Mouse (Mus musculus) spleen, postnatal 14 days (tissue): ENCODE measurements around the gene Lrrc74a.

Source experiments
- DNase-seq, 2 experiments: peaks; one replicate each; pipeline ENCODE4 v3.0.0; 2021 to 2022; ENCODE audit warnings: low spot score in 2 of 2

Gene Lrrc74a

DNA sequence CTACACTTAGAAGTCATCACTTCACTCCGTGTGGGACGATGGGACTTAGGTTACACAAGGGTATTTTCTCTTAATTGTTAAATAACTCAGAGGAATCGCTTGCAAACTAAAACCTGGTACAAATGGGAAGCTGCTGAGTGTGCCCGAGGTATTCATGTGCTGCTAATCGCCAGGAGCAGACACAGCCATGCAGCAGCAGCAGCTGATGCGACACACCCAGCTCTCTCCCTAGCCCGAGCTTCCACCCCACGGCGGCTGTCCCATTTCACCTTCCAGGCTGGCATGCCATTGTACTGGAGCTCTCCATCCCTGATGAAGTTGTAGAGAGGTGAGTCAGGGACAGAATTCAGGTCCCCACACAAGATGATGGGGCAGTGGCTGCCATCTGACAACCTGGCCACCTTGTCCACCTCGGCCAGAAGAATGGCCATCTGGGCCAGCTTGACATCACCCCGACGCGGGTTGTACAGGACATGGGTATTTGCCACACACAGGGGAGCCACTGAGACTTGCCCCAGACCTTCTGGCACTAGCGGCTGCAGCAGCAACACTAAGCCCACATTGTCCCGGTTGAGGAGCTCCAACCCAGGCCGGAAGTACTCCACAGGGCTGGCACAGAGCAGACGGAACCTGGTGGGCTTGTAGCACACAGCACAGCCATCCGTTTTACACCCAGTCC lies 14.1 kb upstream of the Lrrc74a start:
- DNase-seq: no peak

DNA sequence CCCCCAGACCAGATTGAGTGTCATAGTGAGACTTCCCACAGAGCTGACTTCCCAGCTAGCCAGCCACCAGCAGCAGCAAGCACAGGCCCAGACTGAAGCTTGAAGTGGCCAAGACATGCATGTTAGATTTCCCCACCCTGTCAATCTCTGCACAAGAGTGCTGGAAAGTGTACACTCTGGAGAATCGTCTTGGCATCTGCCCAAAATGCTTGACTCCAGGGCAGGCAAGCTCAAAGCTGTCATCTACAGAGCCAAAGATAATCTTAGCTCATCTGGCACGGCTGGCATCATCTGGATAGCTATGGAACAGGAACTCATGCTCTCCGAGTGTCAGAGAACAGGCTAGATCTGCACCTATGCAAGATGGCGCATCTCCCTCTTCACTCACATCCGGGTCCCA lies 12.7 kb upstream of the Lrrc74a start:
- DNase-seq: no peak

DNA sequence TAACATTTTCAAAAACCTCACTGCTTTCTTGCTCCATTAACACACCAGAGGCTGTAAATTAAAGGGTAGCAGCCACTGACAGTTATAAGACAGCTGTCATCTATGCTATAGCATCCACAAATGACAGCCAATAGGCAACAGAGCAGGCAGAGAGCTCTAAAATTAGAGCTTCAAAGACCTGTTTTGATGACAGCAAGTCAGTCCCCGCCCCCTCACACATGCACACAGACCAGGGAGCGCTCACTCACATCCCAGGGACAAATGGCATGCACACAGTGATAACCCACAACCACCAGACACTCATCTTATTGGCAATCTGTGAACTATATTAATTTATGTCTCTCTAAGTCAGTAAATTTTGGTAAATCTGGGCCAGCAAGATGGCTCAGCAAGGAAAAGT lies 9.9 kb upstream of the Lrrc74a start:
- DNase-seq: no peak

DNA sequence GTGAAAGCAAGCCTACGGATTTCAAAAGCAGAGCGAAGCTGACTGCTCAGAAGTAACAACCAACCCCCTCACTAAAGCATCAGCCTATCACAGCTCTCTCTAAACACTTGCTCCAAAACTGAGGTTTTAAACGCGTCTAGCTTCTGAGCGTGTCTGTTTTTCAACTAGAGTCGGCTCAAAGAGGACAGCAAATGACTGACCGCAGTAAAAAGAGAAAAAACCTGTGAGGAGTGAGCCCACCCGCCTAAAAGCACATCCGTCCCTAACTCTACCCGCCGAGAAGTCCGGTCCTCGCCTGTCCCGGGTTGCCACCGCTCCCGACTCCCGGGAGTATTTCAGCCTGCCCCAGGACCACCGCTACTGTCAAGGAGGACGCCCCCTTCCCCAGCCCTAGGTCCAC lies 8.5 kb upstream of the Lrrc74a start:
- no peak for DNase-seq

DNA sequence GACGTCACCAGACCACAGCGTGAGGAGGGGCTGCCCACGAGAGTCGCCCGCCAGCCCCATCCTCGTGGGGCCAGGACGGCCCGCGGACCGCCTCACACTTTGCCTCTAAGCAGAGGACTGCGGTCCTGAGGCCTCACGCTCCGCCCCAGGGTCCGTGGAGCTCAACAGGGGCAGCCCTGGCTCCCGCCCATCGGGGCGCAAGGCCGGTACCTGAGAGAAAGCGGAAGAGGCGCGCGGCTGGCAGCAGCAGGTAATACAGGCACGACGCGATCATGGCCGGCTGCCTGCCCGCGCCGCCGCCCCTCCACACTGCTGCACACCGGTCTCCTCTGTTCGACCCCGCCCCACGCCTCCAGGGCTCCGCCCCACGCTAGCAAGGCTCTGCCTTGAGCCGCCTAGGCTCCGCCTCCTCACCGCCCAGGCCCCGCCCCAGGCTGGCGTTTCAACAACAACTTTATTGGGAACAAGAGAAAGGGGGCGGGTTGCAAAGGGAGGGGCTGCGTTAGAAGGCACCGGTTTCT lies 8.0 kb upstream of the Lrrc74a start, which contains the start of gene Angel1:
Gene Angel1, minus strand, starts transcription at position 341 of the 521 bp plus-strand sequence.
- DNase-seq: peak; percentile 88 to 92

DNA sequence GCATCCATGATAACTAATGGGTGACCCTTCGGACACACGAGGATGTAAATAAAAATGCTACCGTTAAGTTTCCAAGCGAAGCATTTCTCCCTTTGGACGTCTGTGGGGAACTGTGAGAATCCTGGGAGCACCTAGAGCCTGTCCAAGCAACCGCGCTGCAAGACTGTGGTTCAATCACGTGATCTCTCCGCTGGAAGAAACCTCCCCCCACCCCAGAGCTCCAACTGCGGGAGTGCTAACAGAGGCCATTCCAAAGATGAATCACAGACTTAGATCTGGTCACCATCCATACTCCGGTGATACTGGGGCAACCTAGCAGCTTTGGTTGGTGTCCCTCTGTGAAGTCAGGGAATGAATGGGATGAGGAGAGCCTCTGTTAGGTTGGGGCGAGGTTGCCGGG lies 26.9 kb downstream of the Lrrc74a start:
- no peak for DNase-seq

DNA sequence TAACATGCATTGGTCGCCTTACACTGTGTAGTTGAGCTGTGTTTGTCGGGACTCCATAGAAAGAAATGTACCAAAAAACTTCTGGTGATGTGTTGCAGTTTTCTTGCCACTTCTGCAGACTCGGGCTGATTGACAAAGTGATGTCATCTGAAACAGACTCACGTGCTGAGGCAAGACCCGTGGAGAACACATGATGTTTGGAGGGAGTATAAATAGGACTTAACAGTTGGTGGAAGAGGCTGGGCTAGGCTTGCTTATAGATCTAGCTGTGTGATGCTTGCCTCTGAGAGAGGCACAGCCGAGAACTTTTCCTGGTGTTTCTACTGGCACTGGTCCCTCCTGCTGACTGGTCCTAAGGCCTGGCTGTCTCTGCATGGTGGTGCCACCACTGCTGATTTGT lies 29.9 kb downstream of the Lrrc74a start:
- DNase-seq: no peak

DNA sequence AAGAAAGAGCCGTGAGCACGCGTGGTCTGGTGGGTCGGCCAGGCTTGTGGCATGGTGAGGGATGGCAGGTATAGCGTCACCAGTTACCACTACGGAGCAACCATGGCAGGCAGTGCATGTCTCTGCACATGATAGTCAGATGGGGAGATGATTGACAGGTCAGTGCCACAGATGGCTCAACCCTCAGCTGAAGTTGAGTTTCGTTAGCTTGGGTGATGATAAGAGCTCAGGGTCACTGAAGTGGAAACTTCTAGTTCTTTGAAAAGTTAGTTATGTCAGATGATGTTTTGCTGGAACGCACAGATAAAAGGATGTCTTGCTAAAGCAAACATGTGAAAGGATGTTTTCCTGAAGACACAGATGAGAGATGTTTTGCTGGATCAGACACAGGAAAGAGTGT lies 32.3 kb downstream of the Lrrc74a start:
- no peak for DNase-seq

DNA sequence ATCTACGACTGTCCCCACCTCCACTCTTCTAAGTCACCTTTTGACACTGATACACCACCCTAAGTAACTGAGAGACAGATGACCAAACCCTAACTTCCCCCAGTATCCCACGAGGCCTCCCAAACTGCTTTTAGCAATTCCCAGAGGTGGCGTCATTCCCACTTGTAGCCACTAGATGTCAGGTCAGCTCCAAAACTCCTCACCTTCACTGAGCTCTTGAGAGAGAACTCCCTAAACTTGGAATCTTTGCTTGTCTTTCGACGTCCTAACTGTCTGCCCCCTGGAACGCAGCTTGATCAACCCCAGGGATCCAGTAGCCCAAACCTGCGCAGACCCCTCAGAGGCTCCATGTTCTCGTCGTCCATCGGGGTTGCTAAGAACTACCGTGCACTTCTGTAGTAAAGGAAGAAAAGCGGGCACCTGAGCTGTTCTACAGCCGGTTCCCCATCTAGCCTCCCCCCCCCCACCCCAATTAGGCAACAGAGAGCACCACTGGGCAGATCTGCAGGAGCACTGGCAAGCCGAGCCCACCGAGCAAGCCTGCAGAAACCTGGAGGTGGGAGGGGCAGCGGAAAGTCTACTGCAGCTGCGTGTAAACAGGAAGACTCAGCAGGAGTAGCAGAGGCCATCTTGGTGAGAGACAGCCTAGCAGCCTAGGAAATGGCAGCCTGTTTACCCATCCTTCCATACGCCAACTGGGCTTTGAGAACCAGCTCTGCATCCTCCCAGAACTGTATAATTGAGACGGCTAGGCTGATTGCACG lies 33.9 kb downstream of the Lrrc74a start:
- DNase-seq: peak in 1 of 2 experiments; percentile 26

DNA sequence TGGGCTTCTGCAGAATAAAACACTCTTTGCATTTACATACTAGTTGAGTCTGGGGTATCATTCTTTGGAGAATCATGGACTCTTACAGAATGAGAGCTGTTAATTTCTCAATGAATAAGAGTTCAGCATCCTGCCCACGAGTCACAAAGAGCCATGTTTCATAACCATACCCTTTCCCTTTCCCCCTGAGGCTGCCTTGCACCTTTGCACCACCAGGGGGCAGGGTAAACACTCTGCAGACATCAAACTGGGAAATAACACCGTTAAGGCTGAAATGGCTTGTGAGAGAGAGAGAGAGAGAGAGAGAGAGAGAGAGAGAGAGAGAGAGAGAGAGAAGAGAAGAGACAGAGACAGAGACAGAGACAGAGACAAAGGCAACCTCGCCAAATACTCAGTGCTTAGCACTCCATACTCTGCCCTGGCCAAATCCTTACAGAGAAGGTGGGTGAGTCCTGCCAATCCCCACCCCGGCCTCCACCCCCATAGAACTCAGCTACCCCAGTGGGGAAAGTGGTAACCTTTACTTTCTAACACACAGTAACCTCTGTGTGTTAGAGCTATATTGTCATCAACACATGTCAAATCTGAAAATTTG lies 34.9 kb downstream of the Lrrc74a start:
- DNase-seq: peak; percentile 50 to 72

DNA sequence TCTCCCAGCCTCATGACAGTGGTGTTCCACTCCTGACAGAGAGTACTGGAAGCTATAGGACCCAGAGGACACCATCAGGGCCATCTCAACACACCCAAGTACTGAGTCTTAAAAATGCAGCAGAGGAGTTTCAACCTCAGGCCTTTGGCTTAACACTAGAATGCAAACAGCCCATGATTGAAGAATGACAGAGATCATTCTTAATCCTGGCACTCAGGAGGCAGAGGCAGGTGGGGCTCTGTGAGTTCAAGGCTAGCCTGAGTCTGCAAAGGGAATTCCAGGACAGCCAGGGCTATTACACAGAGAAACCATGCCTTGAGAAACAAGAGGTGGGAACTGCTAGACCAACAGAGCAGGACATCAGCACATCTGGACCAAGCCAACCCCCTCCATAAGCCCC lies 35.6 kb downstream of the Lrrc74a start:
- DNase-seq: no peak

DNA sequence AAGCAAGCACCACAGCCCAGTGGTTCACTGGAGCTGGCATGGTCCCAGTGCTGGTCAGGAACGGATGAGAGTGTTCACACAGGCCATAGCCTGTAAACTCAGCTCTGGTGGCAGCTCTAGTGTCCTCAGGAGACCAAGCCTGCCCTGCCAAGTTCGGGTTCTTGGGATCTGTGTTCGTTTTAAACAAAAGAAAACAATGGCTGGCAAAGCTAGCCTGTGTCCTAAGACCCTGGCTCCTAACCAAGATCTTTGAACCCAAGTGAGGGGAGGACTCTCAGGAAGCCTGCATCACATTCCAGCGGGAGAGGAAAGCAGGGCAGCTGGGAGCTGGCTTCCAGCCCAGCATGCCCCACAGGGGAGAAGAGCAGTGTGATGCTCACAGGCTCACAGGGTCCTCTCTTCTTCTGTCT lies 36.1 kb downstream of the Lrrc74a start:
- DNase-seq: no peak

DNA sequence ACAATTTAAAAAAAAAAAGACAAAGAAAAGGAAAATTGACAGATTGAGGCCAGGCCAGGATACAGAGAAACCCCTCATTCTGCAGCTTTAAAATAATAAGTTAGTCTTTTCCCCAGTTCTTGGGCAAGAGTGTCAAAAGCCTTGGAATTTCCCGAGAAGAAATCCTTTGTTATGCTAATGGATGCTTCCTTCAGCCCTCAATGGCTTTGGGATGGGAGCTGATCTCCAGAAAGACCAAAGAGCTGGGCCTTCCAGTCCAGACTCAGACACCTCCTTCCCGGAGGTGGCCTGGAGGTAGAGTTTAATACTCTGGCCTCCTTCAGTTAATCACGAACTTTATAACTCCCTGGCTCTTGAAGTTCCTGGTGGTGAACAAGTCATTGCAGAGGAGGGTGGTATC lies 36.8 kb downstream of the Lrrc74a start:
- DNase-seq: no peak

DNA sequence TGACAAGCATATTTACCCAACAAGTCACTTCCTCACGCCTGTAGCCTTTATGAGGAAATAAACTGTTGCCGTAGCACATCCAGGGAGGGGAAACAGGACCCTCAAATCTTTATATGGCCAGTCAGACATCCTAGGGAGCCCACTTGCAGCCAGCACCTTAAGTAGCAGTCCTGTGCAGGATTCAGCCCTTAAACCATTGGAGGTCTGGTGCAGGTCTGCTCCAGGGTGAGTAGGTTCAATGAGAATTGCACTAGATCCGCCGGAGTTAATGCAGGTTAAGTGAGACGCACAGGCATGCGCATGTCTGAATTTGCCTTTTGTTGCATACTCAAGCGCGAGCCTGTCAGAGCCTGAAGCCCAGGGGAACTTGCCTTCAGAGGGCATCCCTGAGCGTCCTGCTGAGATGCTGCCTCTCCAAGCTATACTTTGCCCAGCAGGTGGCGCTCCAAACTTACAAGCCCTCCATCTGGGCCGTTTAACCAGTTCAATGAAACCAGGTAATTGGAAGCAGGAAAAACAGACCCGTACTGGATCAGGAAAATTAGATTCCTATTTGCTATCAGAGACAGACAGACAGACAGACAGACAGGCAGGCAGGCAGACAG lies 37.8 kb downstream of the Lrrc74a start:
- peak; percentile 68 to 82 for DNase-seq

DNA sequence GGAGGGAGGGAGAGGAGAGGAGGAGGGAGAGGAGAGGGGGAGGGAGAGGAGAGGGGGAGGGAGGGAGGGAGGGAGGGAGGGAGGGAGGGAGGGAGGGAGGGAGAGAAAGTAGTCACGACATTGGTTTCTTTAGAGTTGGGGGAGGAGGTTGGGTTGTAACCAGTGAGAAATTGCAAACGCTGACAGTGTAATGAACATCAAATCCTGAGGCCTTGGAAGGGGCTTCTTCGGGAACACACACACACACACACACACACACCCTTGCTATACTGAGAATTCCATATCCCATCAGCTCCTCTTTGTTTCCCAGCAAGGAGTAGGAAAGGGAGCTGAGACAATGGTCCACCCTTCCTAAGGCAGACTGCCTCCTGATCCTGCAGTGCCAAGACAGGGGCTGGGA lies 38.4 kb downstream of the Lrrc74a start:
- DNase-seq: no peak

DNA sequence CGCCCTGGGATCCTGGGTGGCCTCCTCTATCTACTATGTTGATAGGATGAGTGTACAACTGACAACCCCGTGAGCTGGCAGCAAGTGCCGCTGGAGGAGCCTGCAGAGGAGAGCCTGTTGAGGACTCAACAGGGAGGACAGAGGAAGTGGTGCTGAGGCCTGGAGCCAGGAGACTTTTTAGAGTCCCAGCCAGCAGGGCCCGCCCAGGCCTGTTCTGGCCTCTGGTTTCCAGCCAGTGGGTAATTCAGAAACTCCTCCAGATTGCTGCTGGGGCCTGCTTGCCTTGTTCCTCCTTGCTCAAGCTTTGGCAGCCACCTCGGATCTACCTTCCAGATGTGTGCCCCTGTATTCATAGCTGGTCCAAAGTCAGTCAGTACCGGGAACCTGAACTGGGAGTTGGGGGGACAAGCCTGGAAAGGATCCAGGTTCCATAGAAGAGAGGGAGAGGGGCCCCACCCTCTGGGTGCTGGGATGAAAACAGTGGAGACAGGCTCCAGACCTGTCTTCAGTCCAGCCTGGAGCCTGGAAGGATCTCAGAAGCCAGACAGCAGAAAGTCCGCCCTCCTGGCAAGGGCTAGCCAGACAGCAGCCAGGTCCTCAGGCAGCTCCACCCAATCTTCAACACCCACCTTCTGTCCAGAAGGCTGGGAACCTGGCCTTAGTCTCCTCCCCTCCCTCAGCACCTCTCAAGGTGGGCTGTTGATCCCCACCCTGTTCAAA lies 41.6 kb downstream of the Lrrc74a start:
- DNase-seq: no peak

DNA sequence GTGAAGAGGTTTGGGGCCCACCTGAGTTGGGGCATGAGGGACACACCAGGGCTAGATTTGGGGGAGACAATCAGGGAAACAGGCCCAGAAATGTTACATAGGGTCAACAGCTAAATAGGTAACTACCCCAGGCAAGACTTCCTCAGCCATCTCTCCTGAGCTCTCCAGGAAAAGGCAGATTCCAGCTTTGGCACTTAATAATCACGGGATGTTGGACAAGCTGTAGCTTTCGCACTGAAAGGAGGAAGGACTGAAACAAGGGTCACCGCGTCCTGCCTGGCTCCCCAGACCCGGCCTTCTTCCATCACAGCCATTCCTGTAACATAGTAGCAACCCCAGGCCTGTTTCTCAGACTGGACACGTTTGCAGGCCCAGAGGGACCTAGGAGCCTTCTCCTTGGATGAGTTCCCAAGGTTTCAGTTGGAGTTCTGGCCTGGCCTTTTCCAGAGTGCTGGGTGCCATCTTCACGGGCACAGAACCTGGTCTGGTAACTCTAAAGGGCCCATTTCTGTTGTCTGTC lies 42.2 kb downstream of the Lrrc74a start:
- no peak for DNase-seq

DNA sequence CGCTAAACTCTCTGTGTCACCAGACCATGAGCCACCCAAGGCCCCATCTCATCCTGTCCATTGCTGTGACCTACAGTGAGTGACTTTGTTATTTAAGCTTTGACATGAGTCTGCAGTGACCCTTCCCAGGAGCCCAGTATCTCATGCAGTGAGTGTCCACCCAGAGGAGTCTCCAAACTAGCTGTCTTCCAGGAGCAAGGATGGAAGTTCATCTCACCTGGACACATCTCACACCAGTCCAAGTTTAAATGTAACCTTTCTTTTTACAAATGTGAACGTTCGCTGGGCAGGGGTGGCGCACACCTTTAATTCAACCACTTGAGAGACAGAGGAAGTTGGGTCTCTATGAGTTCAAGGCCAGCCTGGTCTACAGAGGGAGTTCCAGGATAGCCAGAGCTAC lies 44.4 kb downstream of the Lrrc74a start:
- DNase-seq: no peak

DNA sequence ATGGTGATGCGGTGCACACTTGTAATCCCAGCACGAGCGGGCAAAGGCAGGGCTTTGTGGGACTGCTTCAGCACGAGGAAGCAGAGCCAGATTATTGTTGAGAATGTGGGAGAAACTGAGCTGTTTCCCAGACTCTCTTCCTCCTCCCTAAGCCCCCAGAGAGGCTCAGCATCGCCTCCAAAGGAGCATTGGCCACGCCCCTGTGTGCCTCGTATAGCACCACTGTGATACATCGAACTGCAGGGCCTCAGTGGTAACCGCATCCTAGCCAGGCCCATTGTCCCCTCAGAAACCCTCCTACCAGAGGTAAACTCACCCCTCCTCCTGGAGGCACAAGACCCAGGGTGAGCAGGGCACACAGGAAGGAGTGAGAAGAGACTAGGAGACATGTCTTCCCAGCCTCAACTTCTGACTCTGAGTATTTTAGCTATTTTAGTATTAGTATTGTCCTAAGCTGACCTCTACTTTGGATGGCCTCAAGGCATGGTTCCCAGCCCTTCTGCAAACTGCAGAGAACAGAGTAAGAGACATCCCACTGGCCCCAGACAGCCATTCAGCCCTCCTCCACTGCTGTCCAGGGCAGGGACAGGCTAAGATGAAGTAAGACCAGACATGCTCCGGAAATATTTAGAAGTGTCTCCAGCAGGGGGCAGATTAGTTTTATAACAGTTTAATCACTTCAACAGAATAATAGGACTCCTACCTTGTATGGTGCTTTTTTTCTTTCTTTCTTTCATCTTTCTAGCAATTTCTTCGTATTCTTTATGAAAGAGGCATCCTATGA lies 45.2 kb downstream of the Lrrc74a start:
- no peak for DNase-seq

DNA sequence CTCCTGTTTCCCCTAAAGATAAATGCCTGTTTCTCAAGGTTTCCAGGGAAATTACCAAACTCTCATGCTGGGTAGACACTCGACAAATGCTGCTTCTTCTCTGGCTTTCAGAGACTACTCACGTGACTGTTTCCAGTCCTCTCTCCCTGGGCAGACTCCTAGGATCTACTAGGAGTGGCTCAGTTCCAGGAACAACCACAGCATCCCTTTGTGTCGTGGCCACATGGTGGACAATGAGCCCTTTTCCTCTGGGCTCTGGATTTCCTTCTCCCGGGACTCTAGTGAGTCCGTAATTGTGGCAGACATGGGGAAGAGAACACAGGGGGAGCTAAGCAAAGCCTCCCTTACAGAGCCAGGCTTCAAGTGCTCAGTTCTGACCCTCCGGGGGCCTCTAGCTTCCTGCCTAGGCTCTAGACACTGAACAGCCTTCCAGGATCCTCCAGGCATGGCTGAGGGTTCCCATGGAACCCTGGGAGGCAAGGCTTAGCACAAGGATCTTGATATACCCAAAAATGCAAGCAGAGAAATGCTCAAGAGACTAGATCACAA lies 47.6 kb downstream of the Lrrc74a start:
- DNase-seq: no peak
